In the genomic region with DNA sequence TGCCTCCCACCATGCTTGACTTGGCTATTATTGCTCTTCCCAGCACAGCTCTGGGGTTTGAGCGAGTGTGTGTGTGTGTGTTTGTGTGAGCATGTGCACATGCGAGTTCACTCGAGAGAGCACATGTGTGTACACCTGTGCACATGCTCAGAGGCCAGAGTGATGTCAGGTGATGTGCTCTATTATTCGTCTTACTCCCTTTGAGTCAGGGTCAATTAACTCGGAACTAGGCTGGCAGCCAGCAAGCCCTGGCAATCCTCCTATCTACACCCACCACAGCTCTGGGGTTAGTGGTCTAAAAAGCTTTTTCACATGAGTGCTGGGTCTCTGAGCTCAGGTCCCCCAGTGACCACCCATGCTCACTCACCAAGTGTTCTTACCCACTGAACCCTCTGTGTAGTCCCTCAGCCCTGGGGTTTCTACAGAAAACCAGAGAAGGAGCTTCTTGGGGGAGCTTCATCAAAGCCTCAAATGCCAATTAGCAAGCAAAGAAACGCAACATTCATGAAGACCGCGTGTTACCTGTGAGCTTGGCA, we compare ENCODE assay signal across 21 mouse cellular contexts. TPM values are rescaled to one million over a fixed set of nuclear protein-coding genes. Genes with fewer than 3 reads are reported as not detected.
DNase-seq lines count a peak whose midpoint lies in the region; ATAC-seq lines count a peak whose summit lies in the region.
"Had no signal": no experiment of that assay in that cellular context is flagged by ENCODE, and none has a peak within 500 bp of the region (broad histone marks: within the 10 kb centered on the region; RNA-seq: fewer than 3 reads in every experiment).

No protein-coding gene starts in this region.

- H3K4me1 ChIP-seq in forebrain, embryonic 14.5 days (ENCODE audit: control insufficient read depth, insufficient read depth, low read length), result peaks cover 21% of the 10 kb centered on the region
- 0 out of 2 replicates have a peak, but pooled peaks cover 2% of the 10 kb centered on the region for H3K4me1 ChIP-seq in forebrain, embryonic 11.5 days (replicated peaks; ENCODE audit: control insufficient read depth, insufficient read depth, low read length)
- H3K4me1 ChIP-seq in neural tube, embryonic 13.5 days (replicated peaks), result peaks cover 63% of the 10 kb centered on the region
- H3K4me1 ChIP-seq in kidney, embryonic 16.5 days (ENCODE audit: insufficient read depth, low read length), result peaks cover 30% of the 10 kb centered on the region
- H3K4me1 ChIP-seq in neural tube, embryonic 15.5 days, result peaks cover 32% of the 10 kb centered on the region
- peaks cover 10% of the 10 kb centered on the region for H3K4me1 ChIP-seq in heart, embryonic 12.5 days (replicated peaks)
- H3K4me1 ChIP-seq: intestine, embryonic 15.5 days had no signal

- H3K36me3 ChIP-seq in forebrain, embryonic 14.5 days (ENCODE audit: control insufficient read depth, insufficient read depth, low read length), result no peaks in the 10 kb centered on the region
- H3K36me3 ChIP-seq in forebrain, embryonic 11.5 days (ENCODE audit: control insufficient read depth, insufficient read depth, low read length), result no peaks in the 10 kb centered on the region
- no peaks in the 10 kb centered on the region for H3K36me3 ChIP-seq in neural tube, embryonic 13.5 days
- no peaks in the 10 kb centered on the region for H3K36me3 ChIP-seq in kidney, embryonic 16.5 days (ENCODE audit: insufficient read depth, low read length)
- no peaks in the 10 kb centered on the region for H3K36me3 ChIP-seq in neural tube, embryonic 15.5 days
- no peaks in the 10 kb centered on the region for H3K36me3 ChIP-seq in heart, embryonic 12.5 days
- H3K36me3 ChIP-seq: hindbrain, embryonic 13.5 days; intestine, embryonic 15.5 days; midbrain, embryonic 12.5 days had no signal

- no peak overlapping the region for H3K9ac ChIP-seq in forebrain, embryonic 14.5 days (ENCODE audit: low read length)
- H3K9ac ChIP-seq in forebrain, embryonic 11.5 days (ENCODE audit: low read length), result no peak overlapping the region
- H3K9ac ChIP-seq in neural tube, embryonic 13.5 days, result no peak overlapping the region
- H3K9ac ChIP-seq in kidney, embryonic 16.5 days (replicated peaks; ENCODE audit: low read length), result no peak overlapping the region
- H3K9ac ChIP-seq in neural tube, embryonic 15.5 days (replicated peaks), result no peak overlapping the region
- no peak overlapping the region for H3K9ac ChIP-seq in heart, embryonic 12.5 days
- H3K9ac ChIP-seq: hindbrain, embryonic 13.5 days; intestine, embryonic 15.5 days; midbrain, embryonic 12.5 days had no signal

- H3K4me2 ChIP-seq in forebrain, embryonic 14.5 days (ENCODE audit: low read length), result no peak overlapping the region
- no peak overlapping the region for H3K4me2 ChIP-seq in forebrain, embryonic 11.5 days (ENCODE audit: low read depth, low read length, severe bottlenecking)
- H3K4me2 ChIP-seq in neural tube, embryonic 13.5 days, result no peak overlapping the region
- H3K4me2 ChIP-seq in kidney, embryonic 16.5 days (replicated peaks; ENCODE audit: low read depth, low read length), result no peak overlapping the region
- H3K4me2 ChIP-seq in neural tube, embryonic 15.5 days, result no peak overlapping the region
- no peak overlapping the region for H3K4me2 ChIP-seq in heart, embryonic 12.5 days
- H3K4me2 ChIP-seq: hindbrain, embryonic 13.5 days; intestine, embryonic 15.5 days; midbrain, embryonic 12.5 days had no signal

- peak; percentile 42; the same call in 1 of the 2 replicates for ATAC-seq in forebrain, embryonic 14.5 days
- no peak for ATAC-seq in forebrain, embryonic 11.5 days (replicated peaks; ENCODE audit: low FRiP score)
- peak; percentile 30; the same call in 1 of the 2 replicates for ATAC-seq in neural tube, embryonic 13.5 days (ENCODE audit: low read depth)
- 0 out of 2 replicates have a peak, but pooled peaks have one; percentile 32 for ATAC-seq in kidney, embryonic 16.5 days (ENCODE audit: low FRiP score, low TSS enrichment)
- ATAC-seq in neural tube, embryonic 15.5 days (ENCODE audit: low FRiP score), result no peak
- no peak for ATAC-seq in heart, embryonic 12.5 days (ENCODE audit: insufficient number of reproducible peaks, low FRiP score)
- ATAC-seq: intestine, embryonic 15.5 days had no signal

- no peak overlapping the region for H3K27ac ChIP-seq in forebrain, embryonic 14.5 days (ENCODE audit: low read depth, low read length)
- no peak overlapping the region for H3K27ac ChIP-seq in forebrain, embryonic 11.5 days (ENCODE audit: low read depth, low read length)
- peak overlapping the region; percentile 18; the same call in 1 of the 2 replicates for H3K27ac ChIP-seq in neural tube, embryonic 13.5 days (replicated peaks)
- H3K27ac ChIP-seq in kidney, embryonic 16.5 days (ENCODE audit: low read length), result no peak overlapping the region
- H3K27ac ChIP-seq in neural tube, embryonic 15.5 days (replicated peaks), result 0 out of 2 replicates have a peak overlapping the region, but pooled peaks have one; percentile 37
- H3K27ac ChIP-seq in heart, embryonic 12.5 days (ENCODE audit: poor library complexity, severe bottlenecking), result no peak overlapping the region
- H3K27ac ChIP-seq: heart, adult 2 months; hindbrain, embryonic 13.5 days; intestine, embryonic 15.5 days; midbrain, embryonic 12.5 days had no signal

- 38% methylated on average over 8 of the region's 8 CpGs for WGBS in forebrain, embryonic 14.5 days
- 86% methylated on average over 8 of the region's 8 CpGs for WGBS in forebrain, embryonic 11.5 days
- 74% methylated on average over 8 of the region's 8 CpGs for WGBS in neural tube, embryonic 13.5 days
- 58% methylated on average over 8 of the region's 8 CpGs for WGBS in kidney, embryonic 16.5 days
- 68% methylated on average over 8 of the region's 8 CpGs for WGBS in neural tube, embryonic 15.5 days
- WGBS in heart, embryonic 12.5 days, result 82% methylated on average over 8 of the region's 8 CpGs

- H3K27me3 ChIP-seq in forebrain, embryonic 14.5 days (replicated peaks; ENCODE audit: control insufficient read depth, insufficient read depth, low read length), result no peaks in the 10 kb centered on the region
- H3K27me3 ChIP-seq in forebrain, embryonic 11.5 days (ENCODE audit: control insufficient read depth, insufficient read depth, low read length), result no peaks in the 10 kb centered on the region
- H3K27me3 ChIP-seq in neural tube, embryonic 13.5 days, result no peaks in the 10 kb centered on the region
- no peaks in the 10 kb centered on the region for H3K27me3 ChIP-seq in kidney, embryonic 16.5 days (ENCODE audit: insufficient read depth, low read length)
- H3K27me3 ChIP-seq in neural tube, embryonic 15.5 days (replicated peaks), result no peaks in the 10 kb centered on the region
- no peaks in the 10 kb centered on the region for H3K27me3 ChIP-seq in heart, embryonic 12.5 days (replicated peaks)
- H3K27me3 ChIP-seq: hindbrain, embryonic 13.5 days; intestine, embryonic 15.5 days; midbrain, embryonic 12.5 days had no signal

- H3K4me3 ChIP-seq in forebrain, embryonic 14.5 days (ENCODE audit: low read depth, low read length), result no peak overlapping the region
- H3K4me3 ChIP-seq in forebrain, embryonic 11.5 days (ENCODE audit: low read depth, low read length), result no peak overlapping the region
- no peak overlapping the region for H3K4me3 ChIP-seq in neural tube, embryonic 13.5 days
- no peak overlapping the region for H3K4me3 ChIP-seq in kidney, embryonic 16.5 days (ENCODE audit: low read length)
- H3K4me3 ChIP-seq in neural tube, embryonic 15.5 days (replicated peaks), result no peak overlapping the region
- H3K4me3 ChIP-seq in heart, embryonic 12.5 days, result no peak overlapping the region
- H3K4me3 ChIP-seq: heart, adult 2 months; hindbrain, embryonic 13.5 days; intestine, embryonic 15.5 days; midbrain, embryonic 12.5 days had no signal

- H3K9me3 ChIP-seq in forebrain, embryonic 14.5 days (replicated peaks; ENCODE audit: control insufficient read depth, low read length), result no peaks in the 10 kb centered on the region
- H3K9me3 ChIP-seq in forebrain, embryonic 11.5 days (ENCODE audit: control insufficient read depth, low read length), result no peaks in the 10 kb centered on the region
- 0 out of 2 replicates have a peak, but pooled peaks cover 3% of the 10 kb centered on the region for H3K9me3 ChIP-seq in neural tube, embryonic 13.5 days
- H3K9me3 ChIP-seq in kidney, embryonic 16.5 days (ENCODE audit: low read length), result 0 out of 2 replicates have a peak, but pooled peaks cover 2% of the 10 kb centered on the region
- H3K9me3 ChIP-seq in neural tube, embryonic 15.5 days (replicated peaks), result no peaks in the 10 kb centered on the region
- H3K9me3 ChIP-seq in heart, embryonic 12.5 days (replicated peaks), result no peaks in the 10 kb centered on the region
- H3K9me3 ChIP-seq: hindbrain, embryonic 13.5 days; intestine, embryonic 15.5 days; midbrain, embryonic 12.5 days had no signal

- peak; percentile 35 for DNase-seq in forebrain, embryonic 14.5 days (ENCODE audit: low spot score)
- no peak for DNase-seq in forebrain, embryonic 11.5 days (ENCODE audit: low spot score)
- no peak for DNase-seq in neural tube, embryonic 10.5 days (ENCODE audit: extremely low spot score, low spot score)
- no peak for DNase-seq in gastrocnemius, postnatal 4 days (ENCODE audit: low spot score in 2 of 2)
- DNase-seq: adrenal gland, postnatal 25 days; B cell, adult 2 months; cerebellum, adult 8-10 months; embryo, embryonic 11 days; gastrocnemius, postnatal 10 days; heart, adult 2 months; liver; lung, adult 2 months; lung, postnatal 4 days; thymus, adult 18-20 months had no signal

RNA-seq across cellular contexts. Expression of a gene that starts 11.4 kb away (rescaled TPM):
- polyA plus RNA-seq in forebrain, embryonic 14.5 days (2014; fragmentation: Nextera tagmentation; extraction: Ambion mirVana), result 10.9 and 13.3 TPM in 2 replicates
- 13.4 and 15.0 TPM in 2 replicates for polyA plus RNA-seq in forebrain, embryonic 11.5 days (2014; fragmentation: Nextera tagmentation; extraction: Ambion mirVana)
- 14.6 and 15.4 TPM in 2 replicates for polyA plus RNA-seq in neural tube, embryonic 13.5 days (2015; fragmentation: Nextera tagmentation; extraction: Ambion mirVana)
- polyA plus RNA-seq in kidney, embryonic 16.5 days (2015; fragmentation: Nextera tagmentation; extraction: Ambion mirVana), result 5.7 and 7.2 TPM in 2 replicates
- 11.3 and 12.6 TPM in 2 replicates for polyA plus RNA-seq in neural tube, embryonic 15.5 days (2015; fragmentation: Nextera tagmentation; extraction: Ambion mirVana)
- 1 to 10 TPM; 4.0 to 4.6 TPM for total RNA-seq in gastrocnemius, postnatal 4 days (2021)
- polyA plus RNA-seq in heart, embryonic 12.5 days (2016; fragmentation: Nextera tagmentation; extraction: Ambion mirVana), result 2.6 and 3.0 TPM in 2 replicates

RNA-seq across cellular contexts. Expression of a gene that starts 56.7 kb away (rescaled TPM):
- polyA plus RNA-seq in forebrain, embryonic 14.5 days (2014; fragmentation: Nextera tagmentation; extraction: Ambion mirVana), result 5.3 and 6.1 TPM in 2 replicates
- 15.8 and 16.4 TPM in 2 replicates for polyA plus RNA-seq in forebrain, embryonic 11.5 days (2014; fragmentation: Nextera tagmentation; extraction: Ambion mirVana)
- 9.9 and 10.1 TPM in 2 replicates for polyA plus RNA-seq in neural tube, embryonic 13.5 days (2015; fragmentation: Nextera tagmentation; extraction: Ambion mirVana)
- 8.3 and 9.8 TPM in 2 replicates for polyA plus RNA-seq in kidney, embryonic 16.5 days (2015; fragmentation: Nextera tagmentation; extraction: Ambion mirVana)
- polyA plus RNA-seq in neural tube, embryonic 15.5 days (2015; fragmentation: Nextera tagmentation; extraction: Ambion mirVana), result 6.1 and 7.1 TPM in 2 replicates
- total RNA-seq in gastrocnemius, postnatal 4 days (2021), result 10 to 100 TPM; 11.0 to 11.9 TPM
- 15.6 and 16.5 TPM in 2 replicates for polyA plus RNA-seq in heart, embryonic 12.5 days (2016; fragmentation: Nextera tagmentation; extraction: Ambion mirVana)

Comparison
In these comparisons a context has a peak if more than half of its experiments do, and no peak if none do; other contexts are left out.
1. ATAC-seq: peak in forebrain, embryonic 14.5 days (single experiment), neural tube, embryonic 13.5 days (single experiment) and kidney, embryonic 16.5 days (single experiment); none in forebrain, embryonic 11.5 days (single experiment), neural tube, embryonic 15.5 days (single experiment) and heart, embryonic 12.5 days (single experiment).
2. H3K27ac ChIP-seq: peak in neural tube, embryonic 13.5 days (single experiment) and neural tube, embryonic 15.5 days (single experiment); none in forebrain, embryonic 14.5 days (single experiment), forebrain, embryonic 11.5 days (single experiment), kidney, embryonic 16.5 days (single experiment) and heart, embryonic 12.5 days (single experiment).